Mouse (Mus musculus): ENCODE data around the gene Dkk3. TPM values are rescaled to one million over a fixed set of nuclear protein-coding genes. Genes with fewer than 3 reads are reported as not detected.
"Not testable (repeated sequence)": the region's sequence is repeated elsewhere in the genome, so short reads cannot be mapped to it uniquely, and the experiment has no call there.

Gene Dkk3
- polyA plus RNA-seq, 1 experiment from 2014 or later = not detected

DNA sequence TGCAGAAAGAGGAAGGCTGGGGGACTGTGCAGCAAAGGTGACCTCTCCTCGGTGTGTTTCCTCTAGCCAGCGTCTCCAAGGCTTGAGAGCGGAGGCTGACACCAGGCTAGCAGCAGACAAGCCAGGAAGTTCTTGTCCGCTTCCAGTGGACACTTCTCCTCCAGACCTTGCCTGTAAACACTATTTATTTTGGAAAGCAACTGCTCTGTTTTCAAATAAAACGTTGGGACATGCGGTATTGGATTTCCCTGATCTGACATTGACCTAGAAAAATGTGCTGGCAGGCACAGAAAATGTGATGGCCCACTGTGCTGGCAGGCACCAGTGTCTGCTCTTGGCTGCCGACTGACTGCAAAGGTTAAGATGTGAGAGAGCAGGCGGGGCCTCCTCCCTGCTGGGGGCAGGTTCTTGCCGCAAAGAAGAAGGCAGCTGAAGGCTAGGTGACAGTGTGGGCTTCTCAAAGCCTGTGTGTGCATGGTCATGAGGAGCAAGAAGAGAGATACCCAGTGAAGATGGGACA, 26.4 kb upstream of the Dkk3 start:
- no peaks in the 10 kb centered on the region for H3K79me2 ChIP-seq (ENCODE audit: inconsistent target)
- WGBS (ENCODE audit: missing documents) = 90% methylated on average over 9 of the region's 9 CpGs
- no peak overlapping the region for H3K27ac ChIP-seq
- H3K4me3 ChIP-seq (ENCODE audit: inconsistent target) = no peak overlapping the region
- no peaks in the 10 kb centered on the region for H3K36me3 ChIP-seq (ENCODE audit: inconsistent target)

DNA sequence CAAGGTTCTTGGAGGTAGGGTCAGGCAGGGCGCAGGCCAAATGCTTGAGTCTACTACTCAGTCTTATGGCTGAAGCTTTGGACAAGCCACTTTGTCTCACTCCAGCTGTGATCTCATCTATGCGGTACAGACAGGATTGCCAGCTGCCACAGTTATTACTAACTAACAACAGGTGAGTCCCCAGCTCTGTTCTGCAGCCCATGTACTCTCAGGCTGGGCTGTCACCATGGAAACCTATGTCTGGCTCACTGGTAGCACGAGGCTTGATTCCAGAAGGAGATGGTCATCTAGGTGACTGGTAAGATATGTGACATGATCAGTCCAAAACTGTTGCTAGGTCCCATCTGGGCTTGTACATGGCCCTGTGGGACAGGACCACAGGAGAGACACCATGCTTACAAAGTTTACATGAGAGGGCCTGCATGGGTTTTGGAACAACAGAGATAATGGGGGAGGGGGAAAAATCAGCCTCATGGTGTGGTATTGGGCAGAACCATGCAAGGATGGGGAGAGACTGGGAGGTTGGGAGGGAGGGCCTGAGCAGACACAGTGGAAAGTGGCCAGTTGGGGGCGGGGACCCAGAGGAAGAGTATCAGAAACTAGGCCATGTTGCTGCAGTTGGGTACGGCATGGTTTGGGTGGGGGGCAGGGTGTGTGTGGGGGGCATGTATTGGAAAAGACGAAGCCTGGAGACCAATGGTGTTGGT, 25.8 kb upstream of the Dkk3 start:
- 85% methylated on average over 6 of the region's 6 CpGs for WGBS (ENCODE audit: missing documents)
- Histone ChIP-seq H3K27ac (no peak overlapping the region), H3K4me3 (ENCODE audit: inconsistent target) (no peak overlapping the region), H3K79me2 (ENCODE audit: inconsistent target) (no peaks in the 10 kb centered on the region), H3K36me3 (ENCODE audit: inconsistent target) (no peaks in the 10 kb centered on the region)

DNA sequence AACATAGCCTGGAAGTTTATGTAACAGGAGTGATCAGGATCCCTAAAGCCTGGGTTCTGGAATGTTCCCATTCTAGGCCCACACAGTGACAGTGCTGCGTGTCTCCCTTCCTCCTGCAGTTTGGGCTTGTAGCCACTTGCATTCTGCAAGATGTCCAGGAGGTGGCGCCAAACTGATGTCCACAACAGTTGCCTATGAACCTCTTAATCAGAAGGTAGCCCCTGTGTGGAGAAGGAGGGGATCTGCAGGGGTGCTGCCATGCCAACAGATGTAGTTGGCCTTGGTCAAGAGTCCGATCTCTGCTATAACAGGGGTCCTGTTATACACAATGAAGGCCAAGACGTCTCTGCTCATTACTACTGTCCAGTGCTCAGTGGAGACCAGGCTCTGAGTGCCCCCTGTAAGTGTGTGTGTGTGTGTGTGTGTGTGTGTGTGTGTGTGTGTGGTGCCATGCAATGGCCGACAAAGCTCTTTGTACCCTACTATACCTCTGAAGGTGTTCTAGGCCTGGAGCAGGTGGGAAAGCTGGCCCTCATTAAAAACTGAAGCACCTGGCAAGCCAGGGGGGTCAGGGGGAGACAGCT, 24.5 kb upstream of the Dkk3 start:
- Histone ChIP-seq H3K27ac (no peak overlapping the region), H3K4me3 (ENCODE audit: inconsistent target) (no peak overlapping the region), H3K79me2 (ENCODE audit: inconsistent target) (no peaks in the 10 kb centered on the region), H3K36me3 (ENCODE audit: inconsistent target) (no peaks in the 10 kb centered on the region)
- WGBS (ENCODE audit: missing documents) = 31% methylated on average over 5 of the region's 5 CpGs

- Histone ChIP-seq H3K36me3 (ENCODE audit: inconsistent target) (no peaks in the 10 kb centered on the region), H3K27ac (no peak overlapping the region), H3K4me3 (ENCODE audit: inconsistent target) (no peak overlapping the region), H3K79me2 (ENCODE audit: inconsistent target) (no peaks in the 10 kb centered on the region)
- 32% methylated on average over 10 of the region's 10 CpGs for WGBS (ENCODE audit: missing documents)
Observed at GRCm38 (mm10) chr7:112180235-112180705, 21.4 kb upstream of the Dkk3 start.

DNA sequence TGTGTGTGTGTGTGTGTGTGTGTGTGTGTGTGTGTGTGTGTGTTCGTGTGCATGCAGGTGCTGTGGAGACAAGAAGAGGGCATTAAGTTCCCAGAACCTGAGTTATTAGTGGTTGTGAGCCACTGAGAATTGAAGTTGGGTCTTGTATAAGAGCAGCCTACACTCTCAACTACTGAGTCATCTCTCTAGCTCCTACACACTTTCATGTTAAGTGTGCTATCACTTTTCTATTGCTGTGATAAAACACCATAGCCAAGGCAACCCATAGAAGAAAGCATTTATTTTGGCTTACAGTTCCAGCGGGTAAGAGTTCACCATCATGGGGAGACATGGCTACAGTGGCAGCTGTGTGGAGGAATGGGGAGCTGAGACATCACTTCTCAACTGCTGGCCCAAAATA, 17.8 kb upstream of the Dkk3 start:
- H3K4me3 ChIP-seq (ENCODE audit: inconsistent target) = no peak overlapping the region
- no peak overlapping the region for H3K27ac ChIP-seq
- H3K79me2 ChIP-seq (ENCODE audit: inconsistent target) = no peaks in the 10 kb centered on the region
- no peaks in the 10 kb centered on the region for H3K36me3 ChIP-seq (ENCODE audit: inconsistent target)
- 80% methylated on average over 2 of the region's 2 CpGs for WGBS (ENCODE audit: missing documents)

DNA sequence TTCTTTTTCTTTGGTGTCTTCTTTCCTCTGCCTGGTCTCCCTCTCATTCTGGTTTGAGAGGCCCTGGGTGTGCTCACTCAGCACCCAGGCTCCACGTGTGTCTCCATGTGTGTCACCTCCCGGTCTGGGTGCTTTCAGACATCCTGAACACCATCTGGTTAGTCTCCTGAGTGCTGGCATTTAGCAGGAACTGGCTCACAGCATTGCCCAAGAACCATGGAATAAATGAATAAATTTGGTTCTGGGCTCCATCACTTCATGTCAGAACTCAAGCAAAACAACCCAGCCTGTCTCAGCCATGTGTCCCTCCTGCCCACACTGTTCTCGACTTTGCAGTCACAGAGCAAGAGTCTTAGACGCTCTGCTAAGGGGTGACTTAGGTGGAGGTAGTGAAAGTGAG, 13.8 kb upstream of the Dkk3 start:
- WGBS (ENCODE audit: missing documents) = 86% methylated on average over 3 of the region's 4 CpGs
- Histone ChIP-seq H3K79me2 (ENCODE audit: inconsistent target) (no peaks in the 10 kb centered on the region), H3K27ac (no peak overlapping the region), H3K36me3 (ENCODE audit: inconsistent target) (no peaks in the 10 kb centered on the region), H3K4me3 (ENCODE audit: inconsistent target) (no peak overlapping the region)

GRCm38 (mm10) chr7:112169955-112170692, 11.3 kb upstream of the Dkk3 start:
- Histone ChIP-seq H3K79me2 (ENCODE audit: inconsistent target) (no peaks in the 10 kb centered on the region), H3K27ac (no peak overlapping the region), H3K4me3 (ENCODE audit: inconsistent target) (no peak overlapping the region), H3K36me3 (ENCODE audit: inconsistent target) (no peaks in the 10 kb centered on the region)
- WGBS (ENCODE audit: missing documents) = 63% methylated on average over 10 of the region's 10 CpGs

- H3K36me3 ChIP-seq (ENCODE audit: inconsistent target) = no peaks in the 10 kb centered on the region
- H3K79me2 ChIP-seq (ENCODE audit: inconsistent target) = no peaks in the 10 kb centered on the region
- no peak overlapping the region for H3K4me3 ChIP-seq (ENCODE audit: inconsistent target)
- WGBS (ENCODE audit: missing documents) = 87% methylated on average over 4 of the region's 4 CpGs
- H3K27ac ChIP-seq = no peak overlapping the region
Observed at GRCm38 (mm10) chr7:112165593-112165992, 6.7 kb upstream of the Dkk3 start.

- not testable (repeated sequence) for H3K36me3 ChIP-seq (ENCODE audit: inconsistent target); H3K4me3 ChIP-seq (ENCODE audit: inconsistent target); H3K27ac ChIP-seq; H3K79me2 ChIP-seq (ENCODE audit: inconsistent target)
- 90% methylated on average over 4 of the region's 4 CpGs for WGBS (ENCODE audit: missing documents)
Observed at GRCm38 (mm10) chr7:112165032-112165431, 6.2 kb upstream of the Dkk3 start.

- WGBS (ENCODE audit: missing documents) = 97% methylated on average over 3 of the region's 3 CpGs
- Histone ChIP-seq H3K36me3 (ENCODE audit: inconsistent target) (no peaks in the 10 kb centered on the region), H3K79me2 (ENCODE audit: inconsistent target) (no peaks in the 10 kb centered on the region), H3K4me3 (ENCODE audit: inconsistent target) (no peak overlapping the region), H3K27ac (no peak overlapping the region)
Observed at GRCm38 (mm10) chr7:112164430-112164829, 5.6 kb upstream of the Dkk3 start.

DNA sequence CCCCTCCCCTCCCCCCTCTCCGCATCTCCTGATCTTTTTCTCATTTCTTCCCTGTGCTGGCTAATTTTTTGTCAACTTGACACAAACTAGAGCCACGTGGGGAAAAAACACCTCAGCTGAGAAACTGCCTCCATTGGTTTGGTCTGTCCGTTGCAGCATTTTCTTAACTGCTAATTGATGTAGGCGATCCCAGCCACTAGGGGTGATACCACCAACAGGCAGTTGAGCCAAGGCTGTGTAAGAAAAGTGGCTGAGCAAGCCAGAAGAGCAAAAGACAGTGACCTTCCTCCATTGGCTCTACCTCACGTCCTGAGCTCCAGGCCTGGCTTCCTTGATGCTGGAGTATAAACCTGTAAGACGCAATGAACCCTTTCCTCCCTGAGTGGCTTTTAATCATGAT, 978 bp upstream of the Dkk3 start:
- Histone ChIP-seq H3K27ac (no peak overlapping the region), H3K4me3 (ENCODE audit: inconsistent target) (no peak overlapping the region), H3K36me3 (ENCODE audit: inconsistent target) (no peaks in the 10 kb centered on the region), H3K79me2 (ENCODE audit: inconsistent target) (no peaks in the 10 kb centered on the region)
- 53% methylated on average over 6 of the region's 6 CpGs for WGBS (ENCODE audit: missing documents)

GRCm38 (mm10) chr7:112158316-112158741, 528 bp downstream of the Dkk3 start:
- H3K36me3 ChIP-seq (ENCODE audit: inconsistent target) = no peaks in the 10 kb centered on the region
- H3K4me3 ChIP-seq (ENCODE audit: inconsistent target) = no peak overlapping the region
- H3K79me2 ChIP-seq (ENCODE audit: inconsistent target) = no peaks in the 10 kb centered on the region
- no peak overlapping the region for H3K27ac ChIP-seq
- 2% methylated on average over 17 of the region's 23 CpGs for WGBS (ENCODE audit: missing documents)

DNA sequence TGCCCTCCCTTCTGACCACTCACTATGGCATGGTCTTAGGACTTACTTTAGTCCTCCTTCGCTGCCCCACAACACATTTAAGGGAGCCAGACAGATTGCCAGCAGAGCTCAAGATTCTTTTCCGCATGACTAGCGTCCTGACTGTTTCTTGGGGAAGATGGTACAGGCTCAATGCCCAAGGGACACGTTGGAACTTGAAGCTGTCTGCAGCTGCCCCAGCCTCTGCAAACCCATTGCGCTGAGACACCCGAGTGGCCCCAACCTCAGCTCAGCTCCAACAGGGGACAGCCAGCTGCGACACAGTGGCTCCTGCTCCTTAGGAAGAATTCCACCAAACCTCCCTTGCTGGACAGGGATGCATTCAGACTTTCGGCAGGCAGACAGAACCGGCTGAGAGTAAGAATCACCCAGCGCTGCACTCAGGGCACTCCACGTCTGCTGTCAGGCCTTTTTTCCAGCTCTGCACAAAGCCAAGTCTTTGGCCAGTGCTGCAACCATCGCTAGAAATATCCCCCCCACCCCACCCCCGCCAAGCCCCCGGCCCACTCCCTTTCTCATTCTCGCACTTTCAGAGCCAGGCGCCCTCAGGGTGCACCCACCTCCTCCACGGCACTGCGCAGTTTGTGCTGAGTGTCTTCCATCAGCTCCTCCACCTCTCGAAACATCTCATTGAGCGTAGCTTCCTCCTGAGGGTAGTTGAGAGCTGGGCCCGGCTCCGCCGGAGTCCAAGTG, 1.1 kb downstream of the Dkk3 start:
- no peaks in the 10 kb centered on the region for H3K79me2 ChIP-seq (ENCODE audit: inconsistent target)
- H3K27ac ChIP-seq = no peak overlapping the region
- no peaks in the 10 kb centered on the region for H3K36me3 ChIP-seq (ENCODE audit: inconsistent target)
- WGBS (ENCODE audit: missing documents) = 33% methylated on average over 22 of the region's 23 CpGs
- H3K4me3 ChIP-seq (ENCODE audit: inconsistent target) = no peak overlapping the region

- Histone ChIP-seq H3K79me2 (ENCODE audit: inconsistent target) (no peaks in the 10 kb centered on the region), H3K27ac (no peak overlapping the region), H3K4me3 (ENCODE audit: inconsistent target) (no peak overlapping the region), H3K36me3 (ENCODE audit: inconsistent target) (no peaks in the 10 kb centered on the region)
- 14% methylated on average over 1 of the region's 1 CpGs for WGBS (ENCODE audit: missing documents)
Observed at GRCm38 (mm10) chr7:112155194-112155593, 3.7 kb downstream of the Dkk3 start.

All from macrophage (primary cell).